Mouse (Mus musculus): ENCODE measurements around the gene Frmd4b. TPM values are rescaled to one million over a fixed set of nuclear protein-coding genes. Genes with fewer than 3 reads are reported as not detected.

Frmd4b gene
- polyA plus RNA-seq (2014; fragmentation: Illumina TruSeq; extraction: RNeasy Lipid Tissue Mini Kit (QIAGEN cat#74804); ENCODE audit: low read depth, low replicate concordance), result 16.5 TPM

GRCm38 (mm10) chr6:97617266-97617743 is at the start of gene Frmd4b:
Frmd4b (minus strand) TSS chr6:97617541.

GRCm38 (mm10) chr6:97252711-97253221 is 364.6 kb downstream of the Frmd4b start, which contains the start of gene Lmod3:
Lmod3 (minus strand) TSS chr6:97252759.

Other genes with a start within 250 kb of the Frmd4b start
- 4.0 TPM for gene Mitf, start 189.5 kb upstream of the Frmd4b start, polyA plus RNA-seq (2014; fragmentation: Illumina TruSeq; extraction: RNeasy Lipid Tissue Mini Kit (QIAGEN cat#74804); ENCODE audit: low read depth, low replicate concordance)

Data from adipose tissue, adult 10 weeks (tissue).